Mouse (Mus musculus) hindbrain, embryonic 10.5 days (tissue): ENCODE data around the gene Prdx5. TPM values are rescaled to one million over a fixed set of nuclear protein-coding genes. Genes with fewer than 3 reads are reported as not detected.

ENCODE experiments used
- DNase-seq: peaks from one replicate; pipeline ENCODE4 v3.0.0-alpha.2; 2017; ENCODE audit warnings: low spot score
- H3K27ac ChIP-seq: fragments of 300-500 bp; sonication (generic); 2 replicates; pipeline ENCODE4 v1.5.1; 2016; ENCODE audit warnings: mild to moderate bottlenecking, moderate library complexity
- H3K27me3 ChIP-seq: fragments of 300-500 bp; sonication (generic); 2 replicates; pipeline ENCODE4 v1.6.1; 2016; ENCODE audit warnings: mild to moderate bottlenecking; ENCODE audit not compliant: poor library complexity, insufficient read depth, severe bottlenecking
- H3K36me3 ChIP-seq: fragments of 300-500 bp; sonication (generic); 2 replicates; pipeline ENCODE4 v1.6.1; 2016; ENCODE audit warnings: mild to moderate bottlenecking, moderate library complexity
- H3K4me1 ChIP-seq: fragments of 300-500 bp; sonication (generic); replicated peaks from 2 replicates; pipeline ENCODE4 v1.6.1; 2016; ENCODE audit warnings: mild to moderate bottlenecking
- H3K4me3 ChIP-seq: fragments of 300-500 bp; sonication (generic); 2 replicates; pipeline ENCODE4 v1.5.1; 2016; ENCODE audit warnings: mild to moderate bottlenecking, moderate library complexity
- H3K9me3 ChIP-seq: fragments of 300-500 bp; sonication (generic); 2 replicates; pipeline ENCODE4 v1.6.1; 2016; ENCODE audit warnings: mild to moderate bottlenecking, moderate library complexity
- WGBS: fragments of 180-500 bp; shearing (Covaris S2); methylation state at CpG from one replicate; pipeline ENCODE4 v1.1.7; 2016; 5-methylcytosine and 5-hydroxymethylcytosine counted together
- polyA plus RNA-seq: library from polyadenylated mRNA; unstranded; fragments of >200 nt; fragmentation: Nextera tagmentation; extraction: Ambion mirVana; gene quantifications from 2 replicates; pipeline ENCODE4 v1.2.1, GENCODE M21; 2016

The Prdx5 gene
- polyA plus RNA-seq, 1 experiment from 2014 or later: 196 TPM

DNA sequence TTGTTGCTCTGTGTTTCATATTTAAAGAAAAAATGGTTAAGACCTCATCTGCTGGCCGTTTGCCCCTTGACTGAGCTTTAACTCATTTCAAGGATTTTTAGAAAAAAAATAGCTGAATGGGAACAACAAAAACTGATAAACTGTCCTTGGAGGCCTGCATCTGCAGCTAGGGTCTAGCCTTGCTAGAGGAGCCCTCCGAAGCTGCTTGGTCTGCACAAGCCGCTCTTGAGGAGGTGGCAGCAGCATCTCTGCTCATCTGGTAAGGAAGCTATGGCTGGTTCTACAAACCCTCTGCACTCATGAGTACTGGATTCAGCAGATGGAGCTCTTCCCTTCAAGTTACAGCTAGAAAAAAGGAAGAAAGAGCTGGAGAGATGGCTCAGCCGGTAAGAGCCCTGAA, 31.9 kb downstream of the Prdx5 start:
- Histone ChIP-seq H3K27ac (no peak overlapping the region), H3K36me3 (no peaks in the 10 kb centered on the region), H3K4me1 (no peaks in the 10 kb centered on the region), H3K27me3 (no peaks in the 10 kb centered on the region), H3K4me3 (no peak overlapping the region), H3K9me3 (peaks cover 8% of the 10 kb centered on the region)
- WGBS: 86% methylated on average over 4 of the region's 4 CpGs
- no peak for DNase-seq

GRCm38 (mm10) chr19:6876799-6877198, 33.1 kb downstream of the Prdx5 start:
- no peak for DNase-seq
- Histone ChIP-seq H3K4me3 (no peak overlapping the region), H3K36me3 (no peaks in the 10 kb centered on the region), H3K9me3 (peaks cover 8% of the 10 kb centered on the region), H3K27me3 (no peaks in the 10 kb centered on the region), H3K4me1 (no peaks in the 10 kb centered on the region), H3K27ac (no peak overlapping the region)

DNA sequence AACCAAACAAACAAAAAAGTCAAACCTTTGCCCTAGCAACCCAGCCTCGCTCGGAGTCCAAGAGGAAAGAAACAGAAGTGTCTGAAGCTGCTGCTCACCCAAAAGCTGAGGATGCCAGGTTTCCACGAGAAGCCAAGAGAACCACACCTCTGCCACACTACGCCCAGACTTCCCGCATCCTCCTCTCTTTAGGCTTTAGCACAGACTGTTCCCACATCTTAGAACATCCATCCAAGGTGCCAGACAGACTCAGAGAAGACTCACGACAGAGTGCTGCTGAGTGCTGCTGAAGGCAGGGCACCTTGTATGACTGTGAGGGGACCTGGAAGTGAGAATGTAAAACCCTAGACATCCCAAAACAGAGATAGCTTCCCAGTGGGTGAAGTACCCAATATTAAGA, 34.1 kb downstream of the Prdx5 start:
- WGBS: 86% methylated on average over 6 of the region's 6 CpGs

DNA sequence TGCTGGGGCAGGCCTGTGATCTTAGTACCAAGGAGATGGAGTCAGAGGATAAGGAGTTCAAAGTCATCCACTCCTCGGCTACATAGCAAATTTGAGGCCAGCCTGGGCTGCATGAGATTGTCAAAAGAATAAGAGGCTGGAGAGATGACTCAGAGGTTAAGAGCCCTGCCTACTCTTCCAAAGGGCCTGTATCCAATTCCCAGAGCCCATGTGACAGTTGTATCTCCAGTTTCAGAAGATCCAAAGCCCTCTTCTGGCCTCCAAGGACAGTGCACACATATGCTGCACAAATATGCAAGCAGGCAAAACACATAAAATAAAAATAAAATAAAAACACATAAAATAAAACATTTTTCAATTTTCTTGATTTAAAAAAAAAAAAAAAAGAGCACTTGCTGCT, 35.6 kb downstream of the Prdx5 start:
- Histone ChIP-seq H3K4me1 (peaks cover 3% of the 10 kb centered on the region), H3K4me3 (no peak overlapping the region), H3K9me3 (no peaks in the 10 kb centered on the region), H3K36me3 (no peaks in the 10 kb centered on the region), H3K27ac (no peak overlapping the region), H3K27me3 (no peaks in the 10 kb centered on the region)
- no peak for DNase-seq
- WGBS: 85% methylated on average over 1 of the region's 1 CpGs

More for the DNA sequence above, 34.1 kb downstream of the Prdx5 start:
- DNase-seq: no peak
- H3K4me1 ChIP-seq: no peaks in the 10 kb centered on the region
- H3K9me3 ChIP-seq: peaks cover 5% of the 10 kb centered on the region
- H3K36me3 ChIP-seq: no peaks in the 10 kb centered on the region
- H3K4me3 ChIP-seq: no peak overlapping the region
- H3K27ac ChIP-seq: no peak overlapping the region
- H3K27me3 ChIP-seq: no peaks in the 10 kb centered on the region

DNA sequence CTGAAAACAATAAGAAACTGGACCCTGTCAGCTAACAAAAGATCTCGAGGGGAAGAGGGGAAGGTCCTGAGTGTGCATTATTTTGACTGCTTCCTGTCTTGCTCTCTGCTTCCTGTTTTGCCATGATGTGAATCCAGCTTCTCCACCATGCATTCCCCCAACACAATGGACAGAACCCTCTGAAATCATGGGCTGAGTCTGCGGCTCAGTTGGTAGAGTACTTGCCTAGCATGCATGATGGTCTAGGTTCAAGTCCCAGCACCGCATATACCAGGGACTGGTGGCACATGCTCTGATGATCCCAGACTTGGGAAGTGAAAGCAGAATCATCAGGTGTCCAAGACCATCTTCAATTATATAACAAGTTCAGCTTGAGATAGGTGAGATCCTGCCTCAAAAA, 37.2 kb downstream of the Prdx5 start:
- no peak for DNase-seq
- Histone ChIP-seq H3K27me3 (no peaks in the 10 kb centered on the region), H3K27ac (no peak overlapping the region), H3K4me3 (no peak overlapping the region), H3K4me1 (peaks cover 5% of the 10 kb centered on the region), H3K9me3 (no peaks in the 10 kb centered on the region), H3K36me3 (no peaks in the 10 kb centered on the region)
- WGBS: 79% methylated on average over 3 of the region's 3 CpGs

- H3K4me3 ChIP-seq: no peak overlapping the region
- H3K27ac ChIP-seq: no peak overlapping the region
- 56% methylated on average over 5 of the region's 5 CpGs for WGBS
- DNase-seq: no peak
- no peaks in the 10 kb centered on the region for H3K27me3 ChIP-seq
- H3K36me3 ChIP-seq: no peaks in the 10 kb centered on the region
- no peaks in the 10 kb centered on the region for H3K9me3 ChIP-seq
- peaks cover 5% of the 10 kb centered on the region for H3K4me1 ChIP-seq
Measured at GRCm38 (mm10) chr19:6871574-6872271, 38.2 kb downstream of the Prdx5 start.

- peaks cover 5% of the 10 kb centered on the region for H3K4me1 ChIP-seq
- peak overlapping the region; percentile 31 for H3K4me3 ChIP-seq
- no peak overlapping the region for H3K27ac ChIP-seq
- WGBS: 15% methylated on average over 5 of the region's 5 CpGs
- DNase-seq: no peak
- H3K36me3 ChIP-seq: no peaks in the 10 kb centered on the region
- H3K27me3 ChIP-seq: no peaks in the 10 kb centered on the region
- no peaks in the 10 kb centered on the region for H3K9me3 ChIP-seq
Measured at GRCm38 (mm10) chr19:6869355-6869754, 40.6 kb downstream of the Prdx5 start.

DNA sequence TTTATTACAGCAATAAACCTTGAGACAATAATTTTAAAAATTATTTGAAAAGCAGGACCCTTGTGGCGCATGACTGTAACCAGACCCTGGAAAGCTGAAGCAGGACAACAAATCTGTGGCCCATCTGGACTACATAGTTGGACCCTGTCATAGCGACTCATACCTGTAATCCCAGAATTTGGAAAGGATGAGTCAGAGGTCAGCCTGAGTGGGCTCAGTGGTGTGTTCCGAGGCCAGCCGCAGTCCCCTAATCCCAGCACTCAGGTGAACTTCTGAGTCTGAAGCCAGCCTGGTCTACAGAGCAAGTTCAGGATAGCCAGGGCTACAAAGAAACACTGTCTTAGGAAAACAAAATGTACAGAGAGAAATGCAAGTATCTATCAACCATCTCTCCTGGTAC, 48.5 kb downstream of the Prdx5 start:
- 92% methylated on average over 4 of the region's 4 CpGs for WGBS
- Histone ChIP-seq H3K27me3 (peaks cover 16% of the 10 kb centered on the region), H3K4me3 (no peak overlapping the region), H3K9me3 (no peaks in the 10 kb centered on the region), H3K36me3 (no peaks in the 10 kb centered on the region), H3K27ac (no peak overlapping the region), H3K4me1 (peaks cover 14% of the 10 kb centered on the region)
- no peak for DNase-seq

- DNase-seq: no peak
- no peak overlapping the region for H3K4me3 ChIP-seq
- 77% methylated on average over 6 of the region's 6 CpGs for WGBS
- H3K9me3 ChIP-seq: no peaks in the 10 kb centered on the region
- peaks cover 23% of the 10 kb centered on the region for H3K27me3 ChIP-seq
- no peak overlapping the region for H3K27ac ChIP-seq
- peaks cover 21% of the 10 kb centered on the region for H3K4me1 ChIP-seq
- no peaks in the 10 kb centered on the region for H3K36me3 ChIP-seq
Measured at GRCm38 (mm10) chr19:6860706-6861105, 49.2 kb downstream of the Prdx5 start.

DNA sequence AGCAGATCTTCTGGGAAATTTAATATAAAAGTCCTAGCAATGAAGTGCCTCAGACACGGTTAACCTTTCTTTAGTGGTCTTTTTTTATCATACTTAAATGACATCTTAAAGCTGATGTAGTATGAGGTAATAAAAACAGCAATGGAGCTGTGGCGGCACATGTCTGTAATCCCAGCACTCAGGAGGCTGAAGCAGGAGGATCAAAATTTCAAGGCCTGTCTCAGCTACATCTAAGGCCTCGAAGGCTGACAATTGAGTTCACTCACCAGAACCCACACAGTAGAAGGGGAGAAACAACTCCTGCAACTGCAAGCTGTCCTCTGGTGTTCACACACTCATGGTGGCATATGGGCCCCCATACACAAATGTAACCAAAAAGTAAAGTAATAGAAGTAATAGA, 49.9 kb downstream of the Prdx5 start:
- Histone ChIP-seq H3K9me3 (no peaks in the 10 kb centered on the region), H3K27me3 (peaks cover 30% of the 10 kb centered on the region), H3K36me3 (no peaks in the 10 kb centered on the region), H3K4me1 (peaks cover 29% of the 10 kb centered on the region), H3K4me3 (no peak overlapping the region), H3K27ac (no peak overlapping the region)
- 88% methylated on average over 3 of the region's 3 CpGs for WGBS
- DNase-seq: no peak

DNA sequence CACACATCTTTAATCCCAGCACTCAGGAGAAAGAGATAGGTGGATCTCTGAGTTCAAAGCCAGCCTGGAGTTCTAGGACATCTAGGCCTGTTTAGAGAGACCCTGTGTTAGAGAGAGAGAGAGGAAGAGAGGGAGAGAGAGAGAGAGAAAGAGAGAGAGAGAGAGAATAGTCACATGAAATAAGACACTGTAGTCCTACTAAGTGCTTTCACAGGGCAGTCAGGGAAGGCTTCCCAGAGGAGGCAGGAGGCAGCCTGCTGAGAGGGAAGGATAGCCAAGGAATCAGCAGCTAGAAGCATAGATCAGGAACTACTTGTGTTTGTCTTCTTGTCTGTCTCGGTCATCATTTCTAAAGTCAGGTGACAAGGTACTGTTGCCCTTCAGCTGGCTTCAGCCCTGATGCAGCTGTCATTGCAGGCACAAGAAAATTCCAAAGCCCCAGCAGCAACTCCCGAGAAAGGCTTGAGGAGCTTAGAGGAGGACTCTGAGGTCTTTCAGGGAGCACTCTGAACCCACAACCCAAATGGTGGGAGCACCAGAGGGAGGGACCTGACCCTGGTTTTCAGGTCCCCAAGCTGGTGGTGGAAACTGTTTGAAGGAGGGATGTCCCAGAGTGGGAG, 50.8 kb downstream of the Prdx5 start:
- 79% methylated on average over 2 of the region's 2 CpGs for WGBS

DNA sequence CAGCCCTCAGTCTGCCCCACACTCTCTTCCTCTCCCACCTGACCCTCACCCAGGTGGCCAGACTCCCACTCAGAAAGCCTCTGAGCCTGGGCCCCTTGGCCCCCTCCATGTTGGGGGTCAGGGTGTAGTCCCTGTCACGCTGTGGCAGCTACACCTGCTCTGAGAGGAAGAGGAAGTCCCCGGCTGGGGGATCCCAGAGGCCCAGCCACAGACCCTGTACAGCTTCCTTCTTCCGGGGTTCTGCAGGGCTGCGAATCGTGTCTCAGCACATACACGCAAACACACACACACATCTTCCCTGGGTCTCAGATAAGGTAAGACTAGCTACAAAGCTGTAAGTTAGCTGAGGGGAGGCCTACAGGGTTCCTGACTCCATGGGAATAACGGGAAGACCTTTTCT, 51.9 kb downstream of the Prdx5 start, which contains the start of gene Ccdc88b:
Ccdc88b (minus strand) TSS at position 181 of the 400 bp plus-strand sequence.
- Histone ChIP-seq H3K4me1 (peaks cover 35% of the 10 kb centered on the region), H3K27ac (peak within 1 kb of the TSS; percentile 40; the same call in 1 of the 2 replicates), H3K4me3 (no peak within 1 kb of the TSS), H3K9me3 (no peaks in the 10 kb centered on the region), H3K27me3 (peaks cover 50% of the 10 kb centered on the region), H3K36me3 (no peaks in the 10 kb centered on the region)
- 74% methylated on average over 7 of the region's 7 CpGs for WGBS
- no peak for DNase-seq

More for the DNA sequence above, 50.8 kb downstream of the Prdx5 start:
- Histone ChIP-seq H3K27me3 (peaks cover 39% of the 10 kb centered on the region), H3K9me3 (no peaks in the 10 kb centered on the region), H3K36me3 (no peaks in the 10 kb centered on the region), H3K27ac (no peak overlapping the region), H3K4me3 (no peak overlapping the region), H3K4me1 (peaks cover 34% of the 10 kb centered on the region)
- DNase-seq: no peak

GRCm38 (mm10) chr19:6857391-6858005, 52.4 kb downstream of the Prdx5 start:
- no peak overlapping the region for H3K4me3 ChIP-seq
- no peaks in the 10 kb centered on the region for H3K36me3 ChIP-seq
- peak overlapping the region; percentile 40; the same call in 1 of the 2 replicates for H3K27ac ChIP-seq
- 74% methylated on average over 9 of the region's 9 CpGs for WGBS
- H3K27me3 ChIP-seq: peaks cover 55% of the 10 kb centered on the region
- H3K4me1 ChIP-seq: peaks cover 37% of the 10 kb centered on the region
- H3K9me3 ChIP-seq: no peaks in the 10 kb centered on the region
- DNase-seq: no peak
